Mouse (Mus musculus) retina, postnatal 1 day (tissue): ENCODE results near the gene Krt78.

Source experiments
- DNase-seq: peaks from one replicate; pipeline ENCODE4 v3.0.0-alpha.2; 2012

The Krt78 gene

DNA sequence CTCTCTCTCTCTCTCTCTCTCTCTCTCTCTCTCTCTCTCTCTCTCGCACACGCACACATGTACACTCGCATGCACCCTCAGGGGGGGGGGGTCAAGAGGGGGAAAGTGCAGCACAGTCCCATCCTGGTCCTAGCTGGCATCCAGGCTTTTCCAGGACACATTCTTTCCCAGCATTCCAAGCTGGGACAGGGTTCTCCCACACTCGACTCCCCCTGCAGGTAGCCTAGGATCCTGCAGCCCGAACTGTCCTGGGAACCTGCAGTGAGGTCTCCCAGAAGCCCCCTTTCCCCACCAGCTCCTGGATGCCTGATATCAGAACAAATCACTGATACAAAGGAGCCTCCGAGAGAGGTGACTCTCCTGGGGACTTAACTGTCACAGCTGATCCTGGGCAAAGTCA is 16.4 kb upstream of the Krt78 start:
- peak; percentile 80 for DNase-seq

DNA sequence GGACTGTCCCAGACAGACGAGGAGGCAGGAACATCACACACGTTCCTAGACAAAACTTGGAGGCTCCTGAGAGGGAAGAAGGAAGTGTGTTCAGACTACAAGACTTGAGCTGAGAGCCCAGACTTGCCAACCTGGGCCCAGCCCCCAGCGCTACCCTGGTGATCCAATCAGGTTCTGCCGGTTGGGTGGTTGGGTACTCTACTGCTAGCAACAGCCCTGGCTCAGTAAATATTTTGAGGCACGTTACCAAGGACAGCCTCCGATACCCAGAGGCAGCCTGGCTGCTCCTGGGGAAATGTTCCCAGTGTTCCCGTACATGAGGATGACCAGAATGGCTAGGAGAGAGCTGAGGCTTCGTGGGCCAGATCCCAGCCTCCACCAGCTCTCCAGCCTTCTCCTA is 12.7 kb upstream of the Krt78 start:
- DNase-seq, result no peak

DNA sequence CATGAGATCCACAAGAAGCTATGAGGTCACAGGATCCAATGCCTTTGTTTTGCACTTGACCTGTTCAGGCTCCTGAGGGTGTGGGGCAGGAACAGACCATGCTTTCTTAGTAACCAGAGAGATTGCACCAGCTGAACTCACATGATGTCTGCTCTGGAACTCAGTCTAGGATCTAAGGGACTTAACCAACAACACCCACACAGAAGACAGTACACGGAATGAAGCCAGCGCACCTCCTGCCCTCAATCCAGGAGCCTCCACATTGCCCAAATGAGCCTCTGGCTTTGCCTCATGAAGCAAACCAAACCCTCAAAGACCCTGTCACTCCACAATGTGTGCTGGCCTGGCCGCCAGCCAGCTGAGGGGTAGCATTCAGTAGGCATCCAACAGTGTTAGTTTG is 4.8 kb upstream of the Krt78 start:
- no peak for DNase-seq

DNA sequence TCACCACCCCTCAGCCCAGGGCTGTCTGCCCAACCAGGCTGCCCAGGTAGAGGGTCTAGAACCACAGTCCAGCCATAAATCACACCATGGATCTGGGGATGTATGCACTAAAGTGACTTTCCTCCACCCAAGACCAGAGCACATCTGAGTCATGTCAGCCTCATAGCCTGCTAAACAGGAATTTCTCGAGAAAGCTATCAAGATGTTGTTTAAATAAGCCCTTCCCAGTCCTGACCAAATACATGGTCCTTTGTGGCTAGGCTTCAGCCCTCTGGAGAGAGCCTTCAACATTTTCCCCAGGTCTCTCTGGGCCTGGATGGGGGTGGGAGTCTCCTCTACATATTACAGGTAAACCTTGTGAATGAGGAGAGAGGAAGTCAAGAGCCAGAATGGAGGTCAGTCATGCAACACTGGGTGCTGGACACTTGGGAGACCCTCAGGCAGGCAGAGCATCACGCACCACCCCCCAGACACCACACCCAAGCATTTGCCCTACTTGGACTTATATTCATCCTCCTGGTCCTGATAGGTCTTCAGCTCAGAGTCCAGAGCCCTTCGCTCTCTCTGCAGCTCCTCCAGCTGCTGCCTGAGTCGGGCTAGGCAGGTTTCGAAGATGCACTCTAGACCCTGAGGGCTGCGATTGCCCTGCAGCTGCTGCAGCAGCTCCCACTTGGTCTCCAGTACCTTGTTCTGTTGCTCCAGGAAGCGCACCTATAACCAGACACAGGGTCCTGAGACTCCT is 1.2 kb downstream of the Krt78 start:
- DNase-seq, result no peak

DNA sequence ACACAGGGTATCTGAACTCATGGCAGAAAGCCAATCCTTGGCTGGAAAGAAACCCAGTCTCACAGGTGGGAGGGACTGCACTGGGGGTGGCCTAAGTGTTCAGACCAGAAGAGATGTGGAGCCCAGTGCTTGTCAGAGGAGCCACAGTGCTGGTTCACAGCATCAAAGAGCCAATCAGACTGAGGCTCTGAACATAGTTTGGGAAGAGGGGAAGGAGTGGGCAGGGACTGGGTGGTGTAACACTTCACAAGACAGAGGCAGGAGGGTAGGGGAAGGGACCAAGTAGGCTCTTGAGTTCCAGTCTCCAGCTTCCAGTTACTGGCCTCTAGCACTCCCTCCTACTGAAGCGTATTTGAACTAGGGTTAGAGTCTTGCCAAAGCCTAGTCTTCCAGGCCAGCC is 8.7 kb downstream of the Krt78 start:
- DNase-seq, result no peak

DNA sequence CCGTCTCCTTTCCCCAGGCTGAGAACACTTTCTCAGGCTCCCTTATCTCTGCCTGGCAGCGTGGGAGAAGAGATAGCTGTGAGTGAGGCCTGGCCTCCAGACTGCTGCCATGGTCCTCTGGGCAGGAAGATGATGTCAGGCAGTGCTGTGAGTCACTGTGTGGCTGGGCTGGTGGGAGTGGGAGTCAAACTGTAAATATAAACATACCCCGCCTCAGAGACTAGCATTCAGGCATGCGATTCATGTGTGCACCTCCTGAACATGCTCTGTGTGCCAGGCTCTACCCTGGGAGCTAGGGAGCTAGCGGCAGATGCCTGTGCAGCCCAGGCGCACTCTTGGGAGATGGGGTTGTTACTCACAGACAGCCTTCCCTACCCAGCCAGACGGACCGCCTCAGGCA is 12.1 kb downstream of the Krt78 start:
- DNase-seq, result no peak

DNA sequence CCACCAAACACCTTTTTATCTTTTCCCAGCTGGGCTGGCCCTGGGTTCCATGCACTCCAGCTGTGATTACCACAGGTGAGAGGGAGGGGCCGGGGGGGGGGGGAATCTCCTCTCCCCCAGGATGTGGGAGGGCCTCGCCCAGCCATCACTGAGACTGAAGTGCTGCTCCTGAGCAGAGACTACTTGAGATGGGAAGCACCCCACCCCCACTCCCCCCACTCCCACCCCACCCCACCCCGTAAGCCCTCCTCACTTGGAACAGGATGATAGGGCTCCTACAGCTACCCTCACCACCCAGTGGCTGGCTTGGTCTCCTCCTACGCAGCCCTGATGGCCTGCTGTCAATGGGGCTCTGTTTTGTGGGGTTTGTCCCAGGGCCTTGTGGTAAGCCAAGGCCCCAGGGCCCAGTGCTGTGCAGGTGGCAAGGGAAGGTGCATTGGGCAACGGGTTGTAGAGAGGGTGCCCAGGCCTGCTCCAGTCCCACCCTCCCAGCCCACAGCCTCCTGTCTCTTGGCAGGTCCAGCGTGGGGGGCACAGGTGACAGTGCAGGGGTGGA is 13.7 kb downstream of the Krt78 start, which contains the start of gene Krt79:
Krt79 (minus strand) TSS at position 51 of the 556 bp plus-strand sequence.
- DNase-seq, result no peak

DNA sequence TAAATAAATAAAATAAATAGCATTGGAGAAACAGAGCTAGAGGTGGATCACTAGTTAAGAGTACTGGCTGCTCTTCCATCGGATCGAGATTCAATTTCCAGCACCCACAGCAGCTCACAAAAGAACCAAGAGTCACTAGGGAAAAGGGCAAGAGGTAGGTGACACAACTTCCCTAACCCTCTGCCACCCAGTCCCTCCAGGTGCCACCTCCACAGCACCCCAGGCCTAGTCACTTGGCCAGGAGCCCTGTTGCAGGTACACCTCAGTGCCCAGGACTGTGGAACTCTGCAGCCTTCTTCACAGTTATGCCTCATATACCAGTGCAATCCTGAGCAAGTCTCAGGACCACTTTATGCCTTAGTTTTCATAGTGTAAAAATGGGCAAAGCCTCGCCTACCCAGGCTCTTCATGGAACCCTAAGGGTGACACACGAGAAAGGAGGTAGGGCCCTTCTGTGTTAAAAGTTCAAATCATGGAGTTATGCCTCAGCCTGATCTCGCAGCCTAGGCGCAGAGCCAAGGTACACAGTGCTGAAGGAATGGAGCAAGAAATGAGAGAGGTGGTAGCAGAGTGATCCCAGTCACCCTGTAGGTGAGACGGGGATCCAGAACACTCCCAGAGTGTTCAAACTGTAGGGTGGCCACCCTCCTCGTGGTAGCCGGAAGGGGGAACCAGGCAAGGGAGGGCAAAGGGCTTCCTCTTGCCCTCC is 15.3 kb downstream of the Krt78 start:
- DNase-seq, result no peak

DNA sequence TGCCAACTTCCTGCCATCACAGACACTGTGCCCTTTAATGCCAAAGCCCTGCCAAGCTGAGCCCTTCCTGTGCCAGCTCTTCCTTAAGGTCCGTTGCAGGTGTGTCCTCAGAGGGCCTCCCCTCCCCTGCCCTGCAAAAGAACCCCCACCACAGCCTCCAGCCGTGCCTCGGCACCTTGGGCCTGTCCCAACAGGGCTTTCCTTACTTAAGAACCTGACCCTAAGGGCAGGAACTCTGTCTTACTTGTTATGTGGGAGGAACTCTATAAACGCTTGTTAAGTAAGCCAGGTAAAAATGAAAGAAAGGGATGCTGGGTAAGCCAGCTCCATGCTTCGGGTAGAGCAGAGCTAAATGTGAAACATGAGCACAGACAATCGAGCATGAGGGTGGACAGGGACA is 21.1 kb downstream of the Krt78 start:
- no peak for DNase-seq

DNA sequence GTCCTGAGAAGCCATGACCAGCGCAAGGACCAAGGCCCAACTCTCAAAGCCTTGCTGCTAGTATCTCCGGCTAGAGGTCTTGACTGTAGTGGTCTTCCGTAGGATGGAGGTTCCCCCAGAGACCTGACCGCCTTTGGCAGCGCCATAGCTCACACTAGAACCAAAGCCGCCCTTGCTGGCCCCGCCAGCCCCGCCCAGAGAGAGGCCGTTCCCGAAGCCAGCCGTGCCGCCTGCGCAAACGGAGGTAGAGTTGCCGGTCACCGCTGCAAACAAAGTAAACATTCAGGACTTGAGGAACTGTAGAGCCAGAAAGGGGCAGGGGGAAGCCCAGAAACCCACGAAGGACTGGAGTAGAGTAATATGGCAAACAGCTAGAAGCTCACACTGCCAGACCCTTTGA is 24.4 kb downstream of the Krt78 start:
- no peak for DNase-seq

DNA sequence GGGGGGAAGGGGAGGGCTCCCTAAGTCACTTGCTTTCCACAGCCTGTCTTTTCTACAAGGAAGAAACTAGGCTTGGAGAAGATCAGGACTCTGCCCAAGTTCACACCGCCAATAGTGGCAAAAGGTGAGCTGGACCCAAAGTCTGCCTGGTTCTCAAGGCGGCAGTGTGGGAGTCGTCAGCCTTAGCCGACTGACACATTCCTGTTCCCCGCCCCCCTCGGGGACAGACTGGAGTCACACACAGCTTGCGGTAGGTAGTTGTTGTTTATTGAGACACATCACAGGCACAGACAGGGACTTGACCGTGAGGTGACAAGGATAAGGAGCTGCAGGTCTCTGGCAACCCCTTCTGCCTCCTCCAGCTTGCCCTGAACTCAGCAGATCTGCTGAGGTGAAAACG is 25.0 kb downstream of the Krt78 start:
- no peak for DNase-seq

DNA sequence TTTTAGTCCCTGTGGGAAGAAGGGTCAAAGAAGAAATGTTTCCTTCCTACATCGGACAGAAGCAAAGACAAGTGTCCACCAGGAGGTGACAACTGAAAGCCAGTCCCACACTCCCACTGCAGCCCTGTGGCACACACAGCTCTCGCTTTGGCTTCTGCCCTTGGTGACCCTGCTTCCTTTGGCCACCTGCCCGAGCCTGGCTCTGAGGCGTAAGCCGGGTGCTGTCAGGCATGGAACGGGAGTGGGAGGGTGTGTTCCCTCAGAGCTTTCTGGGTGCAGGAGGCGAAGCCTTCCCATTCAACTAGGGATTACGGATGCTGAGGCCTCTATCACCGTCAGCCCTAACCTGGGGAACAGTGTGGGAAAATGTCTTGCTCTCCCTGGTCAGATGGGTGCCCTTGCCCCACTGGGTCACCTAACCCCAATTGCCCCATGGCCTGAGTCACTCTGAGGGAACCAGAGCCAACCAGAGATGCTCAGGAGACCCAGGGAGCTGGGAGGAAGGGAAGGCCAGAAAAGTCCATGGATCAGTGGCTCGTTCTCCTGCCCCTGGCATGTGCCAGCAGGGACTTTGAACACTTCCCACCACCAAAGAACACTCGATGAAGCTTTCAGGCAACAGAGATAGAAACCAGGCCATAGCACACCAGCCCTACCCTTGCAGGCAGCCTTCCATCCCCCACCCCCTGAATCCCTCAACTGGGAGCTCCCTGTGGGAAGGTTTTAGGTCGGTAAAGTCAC is 26.6 kb downstream of the Krt78 start:
- no peak for DNase-seq

DNA sequence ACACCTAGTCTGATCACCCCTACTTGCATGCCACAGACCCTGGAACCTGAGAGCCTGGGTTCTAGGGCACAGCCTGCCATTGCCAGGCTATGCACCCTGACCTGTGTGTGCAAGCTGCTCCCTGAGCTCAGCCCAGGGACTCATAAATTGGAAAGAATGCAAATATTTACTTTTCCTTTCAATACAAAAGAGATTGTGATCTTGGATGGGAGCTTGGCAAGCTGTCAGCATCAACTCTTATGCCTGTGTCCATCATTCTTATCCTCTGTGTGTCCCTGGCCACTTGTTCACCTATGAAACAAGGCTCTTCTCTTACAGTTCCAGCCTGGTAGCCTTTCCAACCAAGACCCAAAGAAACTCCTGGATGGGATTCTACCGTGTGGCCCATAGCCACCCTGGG is 29.0 kb downstream of the Krt78 start:
- no peak for DNase-seq

DNA sequence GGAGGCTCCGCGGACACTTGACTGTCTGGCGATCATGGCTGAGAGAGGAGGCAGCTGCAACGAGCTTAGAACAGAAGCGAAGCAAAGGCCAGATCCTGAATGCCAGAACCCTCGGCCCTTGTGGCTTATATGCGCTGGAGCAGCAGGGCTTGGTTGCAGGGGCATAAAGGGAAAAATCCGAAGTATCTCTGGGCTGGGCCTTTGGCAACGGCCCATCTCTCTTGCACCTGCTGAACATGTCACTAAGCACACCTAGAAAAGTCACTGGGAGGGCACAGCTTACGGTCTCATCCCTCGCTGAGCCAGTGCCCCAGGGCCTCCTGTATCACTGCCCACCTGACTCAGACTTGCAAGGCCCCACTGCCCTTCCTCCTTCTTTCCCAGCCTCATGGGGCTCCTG is 29.5 kb downstream of the Krt78 start, which contains the start of gene Krt4:
Krt4 (minus strand) TSS at position 101 of the 400 bp plus-strand sequence.
- DNase-seq, result no peak

DNA sequence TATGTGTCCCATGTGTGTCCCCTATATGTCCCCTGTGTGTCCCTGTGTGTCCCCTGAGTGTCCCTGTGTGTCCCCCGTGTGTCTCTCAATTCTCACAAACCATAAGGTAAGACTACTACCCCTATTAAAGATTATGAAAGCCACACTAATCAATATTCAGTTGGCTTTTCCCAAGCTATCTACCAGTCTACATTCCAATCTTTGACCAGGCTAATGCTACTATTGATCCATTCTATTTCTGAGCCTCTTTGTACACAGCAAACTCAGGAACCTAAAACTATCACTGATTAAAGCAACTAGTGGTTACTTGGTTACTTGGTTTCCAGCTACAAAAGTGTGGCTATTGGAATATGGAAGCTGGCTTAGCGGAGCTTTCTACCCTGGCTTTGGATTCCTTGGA is 31.8 kb downstream of the Krt78 start:
- DNase-seq, result no peak

DNA sequence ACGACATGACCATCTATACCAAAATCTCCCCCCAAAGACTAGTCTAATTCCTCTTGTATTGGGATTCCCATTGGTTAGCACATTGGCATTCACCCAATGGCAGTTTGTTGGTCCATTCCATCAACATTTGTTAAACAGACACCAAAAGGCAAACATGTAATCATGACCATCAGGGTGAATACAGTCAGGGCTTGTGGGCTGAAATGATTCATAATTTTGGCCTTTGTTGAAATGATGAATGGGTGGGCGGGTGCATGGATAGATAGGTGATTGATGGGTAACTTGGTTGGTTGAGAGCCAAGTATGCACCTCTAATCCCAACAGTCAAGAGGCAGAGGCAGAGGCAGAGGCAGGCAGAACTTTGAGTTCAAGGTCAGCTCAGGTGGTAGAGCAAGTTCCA is 38.0 kb downstream of the Krt78 start:
- DNase-seq, result no peak

DNA sequence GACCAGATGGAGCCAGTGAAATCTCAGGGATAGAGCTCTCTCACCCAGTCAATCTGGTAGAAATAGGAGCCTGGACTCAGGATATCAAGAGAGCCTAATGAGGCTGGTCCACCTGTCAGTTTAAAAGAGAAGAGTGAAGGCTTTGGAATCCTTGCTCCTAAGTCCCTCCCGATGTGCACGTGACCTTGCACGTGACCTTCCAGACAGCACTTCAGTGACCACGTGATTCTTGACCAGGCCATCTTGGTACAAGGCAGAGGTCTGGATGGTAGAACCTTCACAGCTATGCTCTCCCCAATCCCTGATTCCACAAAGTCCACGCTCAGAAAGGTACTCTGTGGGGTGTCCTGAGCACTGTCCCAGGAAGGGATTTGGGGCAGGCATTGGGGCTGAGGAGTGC is 49.2 kb downstream of the Krt78 start:
- DNase-seq, result no peak

DNA sequence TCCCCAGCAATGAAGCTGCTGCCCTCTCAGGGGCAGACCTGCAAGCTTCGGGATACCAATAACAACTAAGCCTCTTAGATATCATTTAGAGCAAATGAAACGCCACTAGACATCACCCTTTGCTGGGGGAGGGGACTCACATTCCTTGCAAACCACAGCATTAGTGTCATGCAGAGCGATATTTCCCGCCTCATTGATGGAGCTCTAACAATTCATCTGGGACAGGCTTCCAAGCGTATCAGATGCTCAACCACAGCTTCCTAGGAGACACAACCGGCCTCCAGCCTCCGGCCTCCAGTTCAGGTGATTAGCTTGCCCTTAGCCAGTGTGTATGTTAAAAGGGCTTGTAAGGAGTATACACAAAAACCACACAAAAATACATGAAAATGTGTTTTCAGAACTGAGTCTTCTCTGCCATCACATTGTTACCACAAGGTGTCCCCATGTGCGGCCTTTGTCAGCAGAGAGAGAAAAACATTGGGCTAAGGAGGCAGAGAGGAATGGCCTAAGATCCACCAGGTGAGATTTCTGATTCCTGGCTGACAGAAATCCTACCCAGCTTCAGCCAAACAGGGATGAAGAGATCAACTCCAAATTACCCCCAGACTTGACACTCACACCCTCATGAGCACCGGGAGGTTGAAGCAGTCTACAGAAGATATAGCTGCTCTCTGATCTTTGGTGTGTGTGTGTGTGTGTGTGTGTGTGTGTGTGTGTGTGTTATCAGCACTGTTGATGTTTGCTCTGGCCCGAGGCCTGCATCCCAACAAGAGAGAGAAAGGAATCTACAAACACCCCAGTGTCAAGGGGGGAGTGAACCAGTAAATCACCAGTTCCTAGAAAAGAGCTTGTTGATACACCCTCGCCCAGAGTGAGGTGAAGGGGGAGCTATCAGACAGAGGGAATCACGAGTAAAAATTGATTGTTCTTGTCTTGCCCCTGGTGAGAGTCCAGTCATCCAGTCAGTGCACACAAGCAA is 51.6 kb downstream of the Krt78 start:
- peak; percentile 30 for DNase-seq
